Mouse (Mus musculus) small intestine, adult 2 months (tissue): ENCODE data around the gene Gm20388. TPM values are rescaled to one million over a fixed set of nuclear protein-coding genes. Genes with fewer than 3 reads are reported as not detected.

ENCODE experiments used
- H3K27ac ChIP-seq: fragments of 200-500 bp; 2 replicates; pipeline ENCODE4 v1.5.1; 2012; ENCODE audit warnings: low read depth, low read length, control low read depth, inconsistent platforms; ENCODE audit not compliant: insufficient read depth
- H3K27me3 ChIP-seq: fragments of 200-500 bp; 2 replicates; pipeline ENCODE4 v1.6.1; 2012; ENCODE audit warnings: mild to moderate bottlenecking, moderate library complexity, low read length, inconsistent platforms; ENCODE audit not compliant: control insufficient read depth, insufficient read depth
- H3K36me3 ChIP-seq: fragments of 200-500 bp; 2 replicates; pipeline ENCODE4 v1.6.1; 2012; ENCODE audit warnings: mild to moderate bottlenecking, low read length, control low read depth, inconsistent platforms; ENCODE audit not compliant: control insufficient read depth, insufficient read depth
- H3K4me1 ChIP-seq: fragments of 200-500 bp; 2 replicates; pipeline ENCODE4 v1.6.1; 2012; ENCODE audit warnings: low read length, inconsistent platforms, mixed read lengths; ENCODE audit not compliant: control insufficient read depth, insufficient read depth, insufficient read length
- H3K4me3 ChIP-seq: fragments of 200-500 bp; 2 replicates; pipeline ENCODE4 v1.5.1; 2012; ENCODE audit warnings: low read depth, mild to moderate bottlenecking, control low read depth, inconsistent platforms, low read length, moderate library complexity
- CTCF ChIP-seq: fragments of 200-500 bp; IDR thresholded peaks from 2 replicates; pipeline ENCODE4 v1.5.1; 2012; ENCODE audit warnings: low read depth, mild to moderate bottlenecking, control low read depth, inconsistent platforms, low read length, moderate library complexity, mixed read lengths; ENCODE audit not compliant: insufficient replicate concordance, insufficient read length; ENCODE audit errors: extremely low read depth
- POLR2A ChIP-seq: fragments of 200-500 bp; IDR thresholded peaks from 2 replicates; pipeline ENCODE4 v1.6.1; 2012; ENCODE audit warnings: low read depth, mild to moderate bottlenecking, control low read depth, inconsistent platforms, low read length, moderate library complexity
- WGBS: fragments of 180-500 bp; shearing (Covaris S2); methylation state at CpG from one replicate; pipeline ENCODE4 v1.1.7; 2018; 5-methylcytosine and 5-hydroxymethylcytosine counted together
- polyA plus RNA-seq: library from polyadenylated mRNA; depleted of rRNA; stranded (reverse); fragments of >200 nt; gene quantifications from 2 replicates; pipeline ENCODE4 v1.2.3, GENCODE M21; 2012

The Gm20388 gene
- polyA plus RNA-seq, 1 experiment, result 37.3 TPM

- TF ChIP-seq POLR2A (no peak), CTCF (no peak)
- no peaks in the 10 kb centered on the region for H3K36me3 ChIP-seq
- H3K4me3 ChIP-seq, result no peak overlapping the region
- H3K27ac ChIP-seq, result no peak overlapping the region
- 80% methylated on average over 7 of the region's 7 CpGs for WGBS
- H3K27me3 ChIP-seq, result no peaks in the 10 kb centered on the region
- peaks cover 27% of the 10 kb centered on the region for H3K4me1 ChIP-seq
Measured at GRCm38 (mm10) chr8:120338678-120339077, 428.0 kb downstream of the Gm20388 start.

- 40% methylated on average over 7 of the region's 8 CpGs for WGBS
- Histone ChIP-seq H3K27me3 (no peaks in the 10 kb centered on the region), H3K27ac (no peak overlapping the region), H3K4me3 (no peak overlapping the region), H3K36me3 (no peaks in the 10 kb centered on the region), H3K4me1 (peaks cover 23% of the 10 kb centered on the region)
- TF ChIP-seq POLR2A (no peak), CTCF (no peak)
Measured at GRCm38 (mm10) chr8:120339743-120340142, 429.1 kb downstream of the Gm20388 start.

- Histone ChIP-seq H3K36me3 (no peaks in the 10 kb centered on the region), H3K4me3 (no peak overlapping the region), H3K4me1 (peaks cover 12% of the 10 kb centered on the region), H3K27me3 (no peaks in the 10 kb centered on the region), H3K27ac (no peak overlapping the region)
- WGBS, result 90% methylated on average over 10 of the region's 10 CpGs
- no peak for TF ChIP-seq POLR2A
- TF ChIP-seq CTCF, result no peak
Measured at GRCm38 (mm10) chr8:120341124-120341523, 430.5 kb downstream of the Gm20388 start.

- no peak for TF ChIP-seq POLR2A
- no peak for TF ChIP-seq CTCF
- H3K27ac ChIP-seq, result no peak overlapping the region
- 69% methylated on average over 7 of the region's 7 CpGs for WGBS
- peaks cover 10% of the 10 kb centered on the region for H3K4me1 ChIP-seq
- H3K4me3 ChIP-seq, result no peak overlapping the region
- H3K36me3 ChIP-seq, result no peaks in the 10 kb centered on the region
- H3K27me3 ChIP-seq, result no peaks in the 10 kb centered on the region
Measured at GRCm38 (mm10) chr8:120342847-120343548, 432.4 kb downstream of the Gm20388 start.

GRCm38 (mm10) chr8:120343582-120343981 lies 432.9 kb downstream of the Gm20388 start:
- peaks cover 10% of the 10 kb centered on the region for H3K4me1 ChIP-seq
- no peak overlapping the region for H3K4me3 ChIP-seq
- no peaks in the 10 kb centered on the region for H3K36me3 ChIP-seq
- H3K27me3 ChIP-seq, result no peaks in the 10 kb centered on the region
- H3K27ac ChIP-seq, result no peak overlapping the region
- TF ChIP-seq POLR2A (no peak), CTCF (no peak)
- WGBS, result 68% methylated on average over 12 of the region's 12 CpGs

GRCm38 (mm10) chr8:120344166-120344565 lies 433.5 kb downstream of the Gm20388 start:
- WGBS, result 24% methylated on average over 4 of the region's 4 CpGs
- Histone ChIP-seq H3K4me3 (no peak overlapping the region), H3K4me1 (peaks cover 9% of the 10 kb centered on the region), H3K36me3 (no peaks in the 10 kb centered on the region), H3K27ac (no peak overlapping the region), H3K27me3 (no peaks in the 10 kb centered on the region)
- TF ChIP-seq CTCF (no peak), POLR2A (no peak)

GRCm38 (mm10) chr8:120344583-120344982 lies 433.9 kb downstream of the Gm20388 start:
- TF ChIP-seq CTCF (no peak), POLR2A (no peak)
- no peak overlapping the region for H3K4me3 ChIP-seq
- no peak overlapping the region for H3K27ac ChIP-seq
- no peaks in the 10 kb centered on the region for H3K27me3 ChIP-seq
- 74% methylated on average over 13 of the region's 13 CpGs for WGBS
- no peaks in the 10 kb centered on the region for H3K36me3 ChIP-seq
- H3K4me1 ChIP-seq, result peaks cover 5% of the 10 kb centered on the region

- no peak overlapping the region for H3K27ac ChIP-seq
- no peaks in the 10 kb centered on the region for H3K36me3 ChIP-seq
- no peak overlapping the region for H3K4me3 ChIP-seq
- WGBS, result 89% methylated on average over 21 of the region's 21 CpGs
- no peaks in the 10 kb centered on the region for H3K4me1 ChIP-seq
- no peaks in the 10 kb centered on the region for H3K27me3 ChIP-seq
- TF ChIP-seq POLR2A, result no peak
- TF ChIP-seq CTCF, result no peak
Measured at GRCm38 (mm10) chr8:120347734-120348341, 437.2 kb downstream of the Gm20388 start.
